Mouse (Mus musculus) cerebellum, adult 2 months (tissue): ENCODE results near the gene Efna2.

Source experiments
- CTCF ChIP-seq: fragments of 200-500 bp; IDR thresholded peaks from 2 replicates; pipeline ENCODE4 v1.5.1; 2011; ENCODE audit warnings: low read depth, mild to moderate bottlenecking, control low read depth, low read length, moderate library complexity, borderline replicate concordance; ENCODE audit not compliant: insufficient read depth
- POLR2A ChIP-seq: fragments of 200-500 bp; IDR thresholded peaks from 2 replicates; pipeline ENCODE4 v1.6.1; 2011; ENCODE audit warnings: low read length, control low read depth, borderline replicate concordance; ENCODE audit not compliant: insufficient read depth

DNA sequence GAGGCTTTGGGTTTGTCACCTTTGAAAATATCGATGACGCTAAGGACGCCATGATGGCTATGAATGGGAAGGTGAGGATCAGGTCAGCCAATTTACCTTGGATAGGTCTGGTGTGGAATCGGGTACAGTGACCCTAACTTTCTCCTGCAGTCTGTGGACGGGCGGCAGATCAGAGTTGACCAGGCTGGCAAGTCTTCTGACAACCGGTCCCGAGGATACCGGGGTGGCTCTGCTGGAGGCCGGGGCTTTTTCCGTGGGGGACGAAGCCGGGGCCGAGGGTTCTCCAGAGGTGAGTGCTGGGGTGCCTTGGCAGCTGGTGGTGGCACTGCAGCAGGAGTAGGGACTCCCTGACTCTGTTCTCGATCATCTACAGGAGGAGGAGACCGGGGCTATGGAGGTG is 9.2 kb upstream of the Efna2 start:
- TF ChIP-seq POLR2A (no peak), CTCF (no peak)
